12 mouse cellular contexts compared by ENCODE assay signal in the genomic region with DNA sequence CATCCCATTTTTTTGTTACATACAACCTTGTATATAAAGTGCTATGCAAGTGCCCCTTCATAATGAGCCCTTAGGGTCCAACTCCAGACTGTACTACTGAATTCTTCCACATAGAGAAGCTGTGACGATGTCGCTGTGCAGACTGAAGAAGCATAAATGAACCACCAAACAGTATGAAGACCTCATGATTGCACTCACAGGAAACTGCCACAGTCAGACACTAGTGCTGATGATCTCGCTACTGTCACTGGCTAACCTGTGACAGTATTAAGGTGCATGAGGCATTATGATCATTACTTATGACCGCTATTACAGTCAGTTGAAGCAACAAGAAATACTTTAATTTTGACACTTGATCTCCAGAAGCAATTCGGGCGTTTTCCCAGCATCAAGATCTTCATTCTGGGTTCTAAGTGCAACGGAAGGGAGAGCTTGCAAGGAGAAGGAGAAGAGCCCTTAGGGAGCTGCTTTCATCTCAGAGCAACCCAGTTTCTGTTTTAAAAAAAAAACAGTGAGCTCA. TPM values are rescaled to one million over a fixed set of nuclear protein-coding genes. Genes with fewer than 3 reads are reported as not detected.
A peak's percentile ranks its signal among the peaks of the same experiment; 100 is the strongest.
DNase-seq lines count a peak whose midpoint lies in the region; ATAC-seq lines count a peak whose summit lies in the region.
"Had no signal": no experiment of that assay in that cellular context is flagged by ENCODE, and none has a peak within 500 bp of the region (broad histone marks: within the 10 kb centered on the region; RNA-seq: fewer than 3 reads in every experiment).

No protein-coding gene starts in this region.

- H3K9ac ChIP-seq in forebrain, embryonic 12.5 days: no peak overlapping the region
- H3K9ac ChIP-seq in forebrain, embryonic 16.5 days (replicated peaks; ENCODE audit: low read depth, low read length): no peak overlapping the region
- H3K9ac ChIP-seq in kidney, embryonic 15.5 days: no peak overlapping the region
- no peak overlapping the region for H3K9ac ChIP-seq in midbrain, embryonic 13.5 days (replicated peaks)
- H3K9ac ChIP-seq: limb, embryonic 13.5 days had no signal

- H3K4me1 ChIP-seq in forebrain, embryonic 12.5 days: peaks cover 78% of the 10 kb centered on the region
- H3K4me1 ChIP-seq in forebrain, embryonic 16.5 days (replicated peaks; ENCODE audit: control insufficient read depth, insufficient read depth, low read length): peaks cover 61% of the 10 kb centered on the region
- peaks cover 79% of the 10 kb centered on the region for H3K4me1 ChIP-seq in kidney, embryonic 15.5 days
- H3K4me1 ChIP-seq in midbrain, embryonic 13.5 days (replicated peaks): peaks cover 71% of the 10 kb centered on the region

- H3K27me3 ChIP-seq in forebrain, embryonic 12.5 days: no peaks in the 10 kb centered on the region
- no peaks in the 10 kb centered on the region for H3K27me3 ChIP-seq in forebrain, embryonic 16.5 days (replicated peaks; ENCODE audit: control insufficient read depth, insufficient read depth, low read length)
- no peaks in the 10 kb centered on the region for H3K27me3 ChIP-seq in kidney, embryonic 15.5 days
- H3K27me3 ChIP-seq in midbrain, embryonic 13.5 days: no peaks in the 10 kb centered on the region
- H3K27me3 ChIP-seq: limb, embryonic 13.5 days; Patski had no signal

- no peak overlapping the region for H3K4me3 ChIP-seq in forebrain, embryonic 12.5 days (replicated peaks)
- H3K4me3 ChIP-seq in forebrain, embryonic 16.5 days (replicated peaks; ENCODE audit: low read length): no peak overlapping the region
- H3K4me3 ChIP-seq in kidney, embryonic 15.5 days (replicated peaks): no peak overlapping the region
- H3K4me3 ChIP-seq in midbrain, embryonic 13.5 days (replicated peaks): no peak overlapping the region
- H3K4me3 ChIP-seq: limb, embryonic 13.5 days had no signal

- peak overlapping the region; percentile 42; the same call in 1 of the 2 replicates for H3K27ac ChIP-seq in forebrain, embryonic 12.5 days
- H3K27ac ChIP-seq in forebrain, embryonic 16.5 days (ENCODE audit: low read length): no peak overlapping the region
- H3K27ac ChIP-seq in kidney, embryonic 15.5 days: peak overlapping the region; percentile 100
- H3K27ac ChIP-seq in midbrain, embryonic 13.5 days: peak overlapping the region; percentile 100; the same call in 1 of the 2 replicates

- no peak overlapping the region for H3K4me2 ChIP-seq in forebrain, embryonic 12.5 days
- H3K4me2 ChIP-seq in forebrain, embryonic 16.5 days (ENCODE audit: low read length): no peak overlapping the region
- no peak overlapping the region for H3K4me2 ChIP-seq in kidney, embryonic 15.5 days
- no peak overlapping the region for H3K4me2 ChIP-seq in midbrain, embryonic 13.5 days (replicated peaks)

- ATAC-seq in forebrain, embryonic 12.5 days (ENCODE audit: low FRiP score): no peak
- no peak for ATAC-seq in forebrain, embryonic 16.5 days
- ATAC-seq in kidney, embryonic 15.5 days (replicated peaks; ENCODE audit: low FRiP score): no peak
- ATAC-seq in midbrain, embryonic 13.5 days: no peak
- ATAC-seq: Patski had no signal

- H3K9me3 ChIP-seq in forebrain, embryonic 12.5 days: no peaks in the 10 kb centered on the region
- no peaks in the 10 kb centered on the region for H3K9me3 ChIP-seq in forebrain, embryonic 16.5 days (ENCODE audit: control insufficient read depth, low read length)
- H3K9me3 ChIP-seq in kidney, embryonic 15.5 days (replicated peaks): no peaks in the 10 kb centered on the region
- H3K9me3 ChIP-seq in midbrain, embryonic 13.5 days: no peaks in the 10 kb centered on the region
- H3K9me3 ChIP-seq: limb, embryonic 13.5 days had no signal

- peaks cover 3% of the 10 kb centered on the region; the same call in 1 of the 2 replicates for H3K36me3 ChIP-seq in forebrain, embryonic 12.5 days (replicated peaks)
- no peaks in the 10 kb centered on the region for H3K36me3 ChIP-seq in forebrain, embryonic 16.5 days (ENCODE audit: control insufficient read depth, insufficient read depth)
- no peaks in the 10 kb centered on the region for H3K36me3 ChIP-seq in kidney, embryonic 15.5 days
- peaks cover 9% of the 10 kb centered on the region; the same call in 1 of the 2 replicates for H3K36me3 ChIP-seq in midbrain, embryonic 13.5 days

- 65% methylated on average over 7 of the region's 7 CpGs for WGBS in forebrain, embryonic 12.5 days
- 54% methylated on average over 7 of the region's 7 CpGs for WGBS in forebrain, embryonic 16.5 days
- 75% methylated on average over 7 of the region's 7 CpGs for WGBS in kidney, embryonic 15.5 days
- 50% methylated on average over 7 of the region's 7 CpGs for WGBS in midbrain, embryonic 13.5 days

- no peak for DNase-seq in kidney, postnatal 36 days
- DNase-seq in adipocyte (ENCODE audit: low spot score): peak; percentile 25
- DNase-seq in frontal cortex, postnatal 14 days (ENCODE audit: low spot score in 2 of 2): no peak
- DNase-seq in layer of hippocampus, postnatal 10 days (ENCODE audit: low spot score in 2 of 2): no peak
- DNase-seq: adrenal gland, postnatal 36 days; heart, postnatal 4 days had no signal

RNA-seq across cellular contexts. Expression of gene Irf2bpl, which starts 1.9 kb away (rescaled TPM):
- 74.8 and 81.9 TPM in 2 replicates for polyA plus RNA-seq in forebrain, embryonic 12.5 days (2016; fragmentation: Nextera tagmentation; extraction: Ambion mirVana)
- 67.0 and 74.0 TPM in 2 replicates for polyA plus RNA-seq in forebrain, embryonic 16.5 days (2015; fragmentation: Nextera tagmentation; extraction: Ambion mirVana)
- polyA plus RNA-seq in kidney, embryonic 15.5 days (2015; fragmentation: Nextera tagmentation; extraction: Ambion mirVana): 40.7 and 43.9 TPM in 2 replicates
- 65.3 and 75.5 TPM in 2 replicates for polyA plus RNA-seq in midbrain, embryonic 13.5 days (2015; fragmentation: Nextera tagmentation; extraction: Ambion mirVana)
- total RNA-seq in layer of hippocampus, postnatal 10 days (2021): 10 to 100 TPM; 77.9 to 81.5 TPM
